9 mouse cellular contexts compared by ENCODE assay signal in the genomic region with DNA sequence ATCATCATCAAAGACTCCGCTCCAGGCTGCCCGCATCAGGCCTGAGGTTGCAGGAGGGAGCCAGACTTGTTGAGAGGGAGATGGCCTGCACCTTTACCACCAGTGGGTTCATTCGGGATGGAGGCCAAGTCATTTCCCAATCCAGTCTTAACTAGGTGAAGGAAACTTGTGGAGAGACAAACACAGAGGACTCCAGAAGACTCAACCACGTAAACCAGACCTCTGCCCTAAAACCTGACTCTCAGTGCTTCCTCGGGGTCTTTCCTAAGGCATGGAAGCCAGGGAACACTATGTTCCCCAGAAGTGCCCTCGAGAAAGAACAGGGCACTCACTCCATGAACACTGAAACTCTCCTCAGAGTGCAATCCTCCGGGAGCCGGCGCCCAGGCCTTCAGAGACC. TPM values are rescaled to one million over a fixed set of nuclear protein-coding genes. Genes with fewer than 3 reads are reported as not detected.
DNase-seq lines count a peak whose midpoint lies in the region; ATAC-seq lines count a peak whose summit lies in the region.
"Had no signal": no experiment of that assay in that cellular context is flagged by ENCODE, and none has a peak within 500 bp of the region (broad histone marks: within the 10 kb centered on the region; RNA-seq: fewer than 3 reads in every experiment).

No protein-coding gene starts in this region.

- no peak for DNase-seq in midbrain, embryonic 10.5 days (ENCODE audit: low spot score)
- DNase-seq in midbrain, embryonic 11.5 days (ENCODE audit: low spot score, missing footprints), result no peak

- H3K4me2 ChIP-seq in midbrain, embryonic 11.5 days, result no peak overlapping the region
- H3K4me2 ChIP-seq in limb, embryonic 15.5 days, result peak overlapping the region; percentile 96; the same call in 1 of the 2 replicates
- H3K4me2 ChIP-seq in stomach, embryonic 16.5 days (ENCODE audit: low read depth, low read length), result peak overlapping the region; percentile 1; the same call in 1 of the 2 replicates

- no peak overlapping the region for H3K27ac ChIP-seq in midbrain, embryonic 10.5 days (replicated peaks)
- H3K27ac ChIP-seq in midbrain, embryonic 11.5 days (ENCODE audit: low read depth, low read length), result no peak overlapping the region
- H3K27ac ChIP-seq in limb, embryonic 15.5 days, result no peak overlapping the region
- no peak overlapping the region for H3K27ac ChIP-seq in stomach, embryonic 16.5 days (ENCODE audit: low read length)

- peaks cover 64% of the 10 kb centered on the region for H3K36me3 ChIP-seq in erythroblast, embryonic 14.5 days (ENCODE audit: control insufficient read depth)
- no peaks in the 10 kb centered on the region for H3K36me3 ChIP-seq in midbrain, embryonic 10.5 days
- H3K36me3 ChIP-seq in midbrain, embryonic 11.5 days (ENCODE audit: control insufficient read depth, insufficient read depth, low read length), result no peaks in the 10 kb centered on the region
- H3K36me3 ChIP-seq in limb, embryonic 15.5 days, result no peaks in the 10 kb centered on the region
- no peaks in the 10 kb centered on the region for H3K36me3 ChIP-seq in stomach, embryonic 16.5 days (ENCODE audit: control insufficient read depth, insufficient read depth, low read length)

- H3K27me3 ChIP-seq in erythroblast, embryonic 14.5 days (ENCODE audit: control insufficient read depth), result no peaks in the 10 kb centered on the region
- peaks cover 18% of the 10 kb centered on the region for H3K27me3 ChIP-seq in midbrain, embryonic 10.5 days (ENCODE audit: low read depth, poor library complexity, severe bottlenecking)
- H3K27me3 ChIP-seq in midbrain, embryonic 11.5 days (ENCODE audit: control insufficient read depth, insufficient read depth, low read length), result peaks cover 3% of the 10 kb centered on the region; the same call in 1 of the 2 replicates
- H3K27me3 ChIP-seq in limb, embryonic 15.5 days, result peaks cover 9% of the 10 kb centered on the region; the same call in 1 of the 2 replicates
- H3K27me3 ChIP-seq in stomach, embryonic 16.5 days (ENCODE audit: control insufficient read depth, insufficient read depth, low read length), result no peaks in the 10 kb centered on the region

- H3K9me3 ChIP-seq in erythroblast, embryonic 14.5 days (ENCODE audit: control insufficient read depth, low read length), result no peaks in the 10 kb centered on the region
- H3K9me3 ChIP-seq in midbrain, embryonic 10.5 days (replicated peaks), result no peaks in the 10 kb centered on the region
- H3K9me3 ChIP-seq in midbrain, embryonic 11.5 days (ENCODE audit: control insufficient read depth, low read length), result no peaks in the 10 kb centered on the region
- H3K9me3 ChIP-seq in limb, embryonic 15.5 days, result no peaks in the 10 kb centered on the region
- H3K9me3 ChIP-seq in stomach, embryonic 16.5 days (replicated peaks; ENCODE audit: control insufficient read depth, low read length), result no peaks in the 10 kb centered on the region

- peaks cover 87% of the 10 kb centered on the region for H3K4me1 ChIP-seq in erythroblast, embryonic 14.5 days (ENCODE audit: control insufficient read depth)
- peaks cover 87% of the 10 kb centered on the region for H3K4me1 ChIP-seq in midbrain, embryonic 10.5 days
- H3K4me1 ChIP-seq in midbrain, embryonic 11.5 days (ENCODE audit: control insufficient read depth, insufficient read depth, low read length), result peaks cover 20% of the 10 kb centered on the region
- peaks cover 52% of the 10 kb centered on the region for H3K4me1 ChIP-seq in limb, embryonic 15.5 days
- peaks cover 37% of the 10 kb centered on the region for H3K4me1 ChIP-seq in stomach, embryonic 16.5 days (ENCODE audit: control insufficient read depth, insufficient read depth, low read length)

- 88% methylated on average over 9 of the region's 9 CpGs for whole genome bisulfite sequencing in midbrain, embryonic 10.5 days
- WGBS in midbrain, embryonic 11.5 days, result 89% methylated on average over 9 of the region's 9 CpGs
- WGBS in limb, embryonic 15.5 days, result 81% methylated on average over 9 of the region's 9 CpGs
- WGBS in stomach, embryonic 16.5 days, result 83% methylated on average over 9 of the region's 9 CpGs

- peak overlapping the region; percentile 100 for H3K4me3 ChIP-seq in erythroblast, embryonic 14.5 days (replicated peaks)
- H3K4me3 ChIP-seq in midbrain, embryonic 10.5 days, result peak overlapping the region; percentile 77
- no peak overlapping the region for H3K4me3 ChIP-seq in midbrain, embryonic 11.5 days (ENCODE audit: low read depth, low read length)
- H3K4me3 ChIP-seq in limb, embryonic 15.5 days, result 0 out of 2 replicates have a peak overlapping the region, but pooled peaks have one; percentile 82
- no peak overlapping the region for H3K4me3 ChIP-seq in stomach, embryonic 16.5 days (replicated peaks; ENCODE audit: low read length)

- H3K9ac ChIP-seq in midbrain, embryonic 11.5 days (ENCODE audit: low read length), result no peak overlapping the region
- H3K9ac ChIP-seq in limb, embryonic 15.5 days, result no peak overlapping the region
- H3K9ac ChIP-seq in stomach, embryonic 16.5 days (ENCODE audit: low read length), result peak overlapping the region; percentile 77; the same call in 1 of the 2 replicates

- ATAC-seq in erythroblast, adult 5-6 weeks (replicated peaks; ENCODE audit: low FRiP score, poor library complexity, severe bottlenecking), result no peak
- ATAC-seq in midbrain, embryonic 11.5 days (ENCODE audit: low FRiP score), result no peak
- ATAC-seq in limb, embryonic 15.5 days (ENCODE audit: insufficient number of reproducible peaks, low FRiP score, low TSS enrichment, low read depth), result no peak
- no peak for ATAC-seq in stomach, embryonic 16.5 days (ENCODE audit: insufficient read depth, low FRiP score)
- ATAC-seq in megakaryocyte-erythroid progenitor cell, adult 5-6 weeks (replicated peaks; ENCODE audit: low FRiP score, low TSS enrichment, poor library complexity, severe bottlenecking), result no peak
- no peak for ATAC-seq in erythroid progenitor cell, adult 5-6 weeks (replicated peaks; ENCODE audit: low FRiP score, poor library complexity, severe bottlenecking)

RNA-seq across cellular contexts. Expression of gene Slc7a5, which starts 2.5 kb away (rescaled TPM):
- polyA plus RNA-seq in erythroblast, embryonic 14.5 days (2012), result 12.4 and 35.9 TPM in 2 replicates
- 137 and 171 TPM in 2 replicates for total RNA-seq in erythroblast, adult 5-6 weeks (2015; ENCODE audit: low replicate concordance)
- 151 and 182 TPM in 2 replicates for total RNA-seq in erythroblast, adult 5-6 weeks (2017; ENCODE audit: low replicate concordance)
- polyA plus RNA-seq in midbrain, embryonic 10.5 days (2016; fragmentation: Nextera tagmentation; extraction: Ambion mirVana), result 29.3 and 32.7 TPM in 2 replicates
- polyA plus RNA-seq in midbrain, embryonic 11.5 days (2014; fragmentation: Nextera tagmentation; extraction: Ambion mirVana), result 34.9 and 36.5 TPM in 2 replicates
- polyA plus RNA-seq in limb, embryonic 15.5 days (2015; fragmentation: Nextera tagmentation; extraction: Ambion mirVana), result 24.5 and 27.4 TPM in 2 replicates
- 19.8 and 20.0 TPM in 2 replicates for polyA plus RNA-seq in stomach, embryonic 16.5 days (2015; fragmentation: Nextera tagmentation; extraction: Ambion mirVana)
- total RNA-seq in megakaryocyte-erythroid progenitor cell, adult 5-6 weeks (2014; fragmentation: Nextera tagmentation), result 78.1 and 90.0 TPM in 2 replicates
- 23.6 and 43.1 TPM in 2 replicates for total RNA-seq in megakaryocyte-erythroid progenitor cell, adult 5-6 weeks (2017)
- total RNA-seq in erythroid progenitor cell, adult 5-6 weeks (2015; ENCODE audit: low replicate concordance), result 204 and 216 TPM in 2 replicates
- 167 and 189 TPM in 2 replicates for total RNA-seq in erythroid progenitor cell, adult 5-6 weeks (2017; ENCODE audit: low replicate concordance)

RNA-seq across cellular contexts. Expression of gene Car5a, which starts 39.7 kb away (rescaled TPM):
- polyA plus RNA-seq in erythroblast, embryonic 14.5 days (2012), result 0.03 and 0.08 TPM in 2 replicates
- total RNA-seq in erythroblast, adult 5-6 weeks (2015; ENCODE audit: low replicate concordance), result not detected in 2 replicates
- not detected in 2 replicates for total RNA-seq in erythroblast, adult 5-6 weeks (2017; ENCODE audit: low replicate concordance)
- polyA plus RNA-seq in midbrain, embryonic 10.5 days (2016; fragmentation: Nextera tagmentation; extraction: Ambion mirVana), result 0.27 and 0.30 TPM in 2 replicates
- 0.14 TPM in 1 of 2 replicates, not detected in the other for polyA plus RNA-seq in midbrain, embryonic 11.5 days (2014; fragmentation: Nextera tagmentation; extraction: Ambion mirVana)
- polyA plus RNA-seq in limb, embryonic 15.5 days (2015; fragmentation: Nextera tagmentation; extraction: Ambion mirVana), result 0.17 TPM in 1 of 2 replicates, not detected in the other
- 0.19 and 0.40 TPM in 2 replicates for polyA plus RNA-seq in stomach, embryonic 16.5 days (2015; fragmentation: Nextera tagmentation; extraction: Ambion mirVana)
- total RNA-seq in megakaryocyte-erythroid progenitor cell, adult 5-6 weeks (2014; fragmentation: Nextera tagmentation), result not detected in 2 replicates
- not detected in 2 replicates for total RNA-seq in megakaryocyte-erythroid progenitor cell, adult 5-6 weeks (2017)
- total RNA-seq in erythroid progenitor cell, adult 5-6 weeks (2015; ENCODE audit: low replicate concordance), result not detected in 2 replicates
- not detected in 2 replicates for total RNA-seq in erythroid progenitor cell, adult 5-6 weeks (2017; ENCODE audit: low replicate concordance)
- total RNA-seq: layer of hippocampus, postnatal 25 days had no signal

RNA-seq across cellular contexts. Expression of gene Banp, which starts 44.6 kb away (rescaled TPM):
- polyA plus RNA-seq in erythroblast, embryonic 14.5 days (2012), result 8.0 and 8.8 TPM in 2 replicates
- 6.1 and 25.0 TPM in 2 replicates for total RNA-seq in erythroblast, adult 5-6 weeks (2015; ENCODE audit: low replicate concordance)
- 20.4 and 45.8 TPM in 2 replicates for total RNA-seq in erythroblast, adult 5-6 weeks (2017; ENCODE audit: low replicate concordance)
- 53.2 and 64.6 TPM in 2 replicates for polyA plus RNA-seq in midbrain, embryonic 10.5 days (2016; fragmentation: Nextera tagmentation; extraction: Ambion mirVana)
- 48.8 and 53.4 TPM in 2 replicates for polyA plus RNA-seq in midbrain, embryonic 11.5 days (2014; fragmentation: Nextera tagmentation; extraction: Ambion mirVana)
- polyA plus RNA-seq in limb, embryonic 15.5 days (2015; fragmentation: Nextera tagmentation; extraction: Ambion mirVana), result 42.3 and 44.8 TPM in 2 replicates
- polyA plus RNA-seq in stomach, embryonic 16.5 days (2015; fragmentation: Nextera tagmentation; extraction: Ambion mirVana), result 35.9 and 36.4 TPM in 2 replicates
- 18.4 and 22.9 TPM in 2 replicates for total RNA-seq in megakaryocyte-erythroid progenitor cell, adult 5-6 weeks (2014; fragmentation: Nextera tagmentation)
- total RNA-seq in megakaryocyte-erythroid progenitor cell, adult 5-6 weeks (2017), result 10.8 and 17.3 TPM in 2 replicates
- 16.3 and 41.1 TPM in 2 replicates for total RNA-seq in erythroid progenitor cell, adult 5-6 weeks (2015; ENCODE audit: low replicate concordance)
- total RNA-seq in erythroid progenitor cell, adult 5-6 weeks (2017; ENCODE audit: low replicate concordance), result 42.2 and 94.6 TPM in 2 replicates

Comparison
In these comparisons a context has a peak if more than half of its experiments do, and no peak if none do; other contexts are left out.
1. H3K4me3 ChIP-seq: peak in erythroblast, embryonic 14.5 days (single experiment), midbrain, embryonic 10.5 days (single experiment) and limb, embryonic 15.5 days (single experiment); none in midbrain, embryonic 11.5 days (single experiment) and stomach, embryonic 16.5 days (single experiment).